Mouse (Mus musculus): ENCODE data around the gene Smyd2. TPM values are rescaled to one million over a fixed set of nuclear protein-coding genes. Genes with fewer than 3 reads are reported as not detected.

Smyd2 gene
- total and polyA plus RNA-seq, 3 experiments, result 140 to 146 TPM; not detected in 1

- DNase-seq (ENCODE audit: low read depth, low spot score), result no peak
- H3K9ac ChIP-seq (ENCODE audit: control insufficient read depth, low read depth, low read length, poor library complexity, severe bottlenecking), result no peak overlapping the region
- H3K4me1 ChIP-seq (ENCODE audit: control insufficient read depth in 1 of 2, insufficient read depth in 2 of 2, low read length in 2 of 2), result peaks cover 5 to 12% of the 10 kb centered on the region in 2 experiments
- H3K36me3 ChIP-seq (ENCODE audit: control insufficient read depth in 1 of 2, insufficient read depth in 2 of 2, low read length in 2 of 2), result peaks cover 0 to 7% of the 10 kb centered on the region in 2 experiments; a peak in 2 of 4 replicates
- no peaks in the 10 kb centered on the region for H3K9me3 ChIP-seq (replicated peaks; ENCODE audit: insufficient read depth, low read length)
- no peak overlapping the region for H3K27ac ChIP-seq (ENCODE audit: control insufficient read depth, low read depth, low read length)
- H3K79me2 ChIP-seq (ENCODE audit: control insufficient read depth, insufficient read depth, low read length, poor library complexity), result no peaks in the 10 kb centered on the region
- no peak overlapping the region for H3K4me3 ChIP-seq (ENCODE audit: control insufficient read depth in 1 of 2, insufficient read depth in 1 of 2, low read depth in 2 of 2, low read length in 2 of 2)
- no peaks in the 10 kb centered on the region for H3K27me3 ChIP-seq (ENCODE audit: control insufficient read depth in 1 of 2, insufficient read depth in 2 of 2, low read length in 2 of 2)
- TF ChIP-seq HCFC1 (IDR thresholded peaks at IDR 0.05; ENCODE audit: low read depth, low read length) (no peak), JUND (IDR thresholded peaks at IDR 0.05; ENCODE audit: low read depth, low read length) (no peak), ZNF384 (IDR thresholded peaks at IDR 0.05; ENCODE audit: low read depth, low read length) (no peak), MAZ (IDR thresholded peaks at IDR 0.05; ENCODE audit: low read depth, low read length) (no peak), MXI1 (IDR thresholded peaks at IDR 0.05; ENCODE audit: low read depth, low read length) (no peak), USF1 (IDR thresholded peaks at IDR 0.05; ENCODE audit: low read depth, low read length) (no peak), RCOR1 (IDR thresholded peaks at IDR 0.05; ENCODE audit: low read depth, low read length) (no peak), ZKSCAN1 (IDR thresholded peaks at IDR 0.05; ENCODE audit: low read depth, low read length) (no peak), MEF2A (IDR thresholded peaks at IDR 0.05; ENCODE audit: extremely low read depth, insufficient replicate concordance, low read depth, low read length, poor library complexity, severe bottlenecking) (no peak), EP300 (IDR thresholded peaks at IDR 0.05; ENCODE audit: low read depth in 1 of 2, low read length in 2 of 2) (no peak), POLR2A (IDR thresholded peaks at IDR 0.05; ENCODE audit: control insufficient read depth in 1 of 2, insufficient read depth in 1 of 2, low read depth in 1 of 2, low read length in 2 of 2, poor library complexity in 1 of 2) (no peak), TAL1 (IDR thresholded peaks at IDR 0.05; ENCODE audit: low read length) (no peak), MYB (IDR thresholded peaks at IDR 0.05; ENCODE audit: low read depth, low read length) (no peak), GATA1 (IDR thresholded peaks at IDR 0.05; ENCODE audit: low read depth, low read length) (no peak), CHD1 (IDR thresholded peaks at IDR 0.05; ENCODE audit: low read depth, low read length) (no peak), GABPA (IDR thresholded peaks at IDR 0.05; ENCODE audit: low read depth, low read length) (no peak), MAX (IDR thresholded peaks at IDR 0.05; ENCODE audit: low read length) (no peak), CHD2 (IDR thresholded peaks at IDR 0.05; ENCODE audit: low read length) (no peak), ZC3H11A (IDR thresholded peaks at IDR 0.05; ENCODE audit: low read depth, low read length) (no peak), SIN3A (IDR thresholded peaks at IDR 0.05; ENCODE audit: low read length) (no peak)
Observed at GRCm38 (mm10) chr1:189871625-189872024, 50.5 kb downstream of the Smyd2 start.

- DNase-seq (ENCODE audit: low read depth, low spot score), result peak; percentile 67
- Histone ChIP-seq H3K27me3 (ENCODE audit: control insufficient read depth in 1 of 2, insufficient read depth in 2 of 2, low read length in 2 of 2) (no peaks in the 10 kb centered on the region), H3K4me1 (ENCODE audit: control insufficient read depth in 1 of 2, insufficient read depth in 2 of 2, low read length in 2 of 2) (peaks cover 5 to 15% of the 10 kb centered on the region in 2 experiments), H3K36me3 (ENCODE audit: control insufficient read depth in 1 of 2, insufficient read depth in 2 of 2, low read length in 2 of 2) (peaks cover 0 to 9% of the 10 kb centered on the region in 2 experiments; a peak in 2 of 4 replicates), H3K9ac (ENCODE audit: control insufficient read depth, low read depth, low read length, poor library complexity, severe bottlenecking) (no peak overlapping the region), H3K79me2 (ENCODE audit: control insufficient read depth, insufficient read depth, low read length, poor library complexity) (no peaks in the 10 kb centered on the region), H3K27ac (ENCODE audit: control insufficient read depth, low read depth, low read length) (no peak overlapping the region), H3K9me3 (replicated peaks; ENCODE audit: insufficient read depth, low read length) (no peaks in the 10 kb centered on the region), H3K4me3 (ENCODE audit: control insufficient read depth in 1 of 2, insufficient read depth in 1 of 2, low read depth in 2 of 2, low read length in 2 of 2) (no peak overlapping the region)
- TF ChIP-seq POLR2AphosphoS5 (IDR thresholded peaks at IDR 0.05; ENCODE audit: borderline replicate concordance, low read depth, low read length) (no peak), UBTF (IDR thresholded peaks at IDR 0.05; ENCODE audit: borderline replicate concordance, insufficient read depth, low read depth, low read length) (no peak), CTCF (IDR thresholded peaks at IDR 0.05 in 2 of 3, conservative IDR thresholded peaks at IDR 0.05 in 1 of 3; ENCODE audit: control insufficient read depth in 1 of 3, insufficient read depth in 1 of 3, low read depth in 2 of 3, low read length in 3 of 3, poor library complexity in 1 of 3, severe bottlenecking in 1 of 3) (peak; percentile 70 to 74 (median 72)), USF1 (IDR thresholded peaks at IDR 0.05; ENCODE audit: low read depth, low read length) (no peak), ETS1 (IDR thresholded peaks at IDR 0.05; ENCODE audit: low read depth, low read length) (no peak), RAD21 (IDR thresholded peaks at IDR 0.05; ENCODE audit: low read depth, low read length) (peak; percentile 44), SMC3 (IDR thresholded peaks at IDR 0.05; ENCODE audit: low read depth, low read length) (peak; percentile 32), ELF1 (IDR thresholded peaks at IDR 0.05; ENCODE audit: low read depth, low read length) (no peak), JUND (IDR thresholded peaks at IDR 0.05; ENCODE audit: low read depth, low read length) (no peak)
Observed at GRCm38 (mm10) chr1:189870539-189870938, 51.6 kb downstream of the Smyd2 start.

Data from MEL (cell line).